ENCODE assay signal across 22 mouse cellular contexts in genomic region chr17:43818390-43818789, GRCm38 (mm10). TPM values are rescaled to one million over a fixed set of nuclear protein-coding genes. Genes with fewer than 3 reads are reported as not detected.
DNase-seq lines count a peak whose midpoint lies in the region; ATAC-seq and TF ChIP-seq lines count a peak whose summit lies in the region.
"Had no signal": no experiment of that assay in that cellular context is flagged by ENCODE, and none has a peak within 500 bp of the region (broad histone marks: within the 10 kb centered on the region; RNA-seq: fewer than 3 reads in every experiment).

No protein-coding gene starts in this region.

- no peaks in the 10 kb centered on the region for H3K4me1 ChIP-seq in hindbrain, postnatal 0 days (ENCODE audit: insufficient read depth, low read length)
- peaks cover 6% of the 10 kb centered on the region; the same call in 1 of the 2 replicates for H3K4me1 ChIP-seq in hindbrain, embryonic 14.5 days (replicated peaks; ENCODE audit: control insufficient read depth, insufficient read depth, low read length)
- H3K4me1 ChIP-seq in lung, embryonic 14.5 days (ENCODE audit: insufficient read depth) = no peaks in the 10 kb centered on the region
- H3K4me1 ChIP-seq: limb, embryonic 10.5 days; lung, embryonic 15.5 days had no signal

- no peaks in the 10 kb centered on the region for H3K9me3 ChIP-seq in hindbrain, postnatal 0 days (ENCODE audit: low read length)
- no peaks in the 10 kb centered on the region for H3K9me3 ChIP-seq in hindbrain, embryonic 14.5 days (ENCODE audit: control insufficient read depth, low read length)
- H3K9me3 ChIP-seq in lung, embryonic 14.5 days (ENCODE audit: low read depth, low read length) = no peaks in the 10 kb centered on the region
- H3K9me3 ChIP-seq: hindbrain, embryonic 10.5 days; limb, embryonic 10.5 days; lung, embryonic 15.5 days; midbrain, embryonic 15.5 days had no signal

- no peaks in the 10 kb centered on the region for H3K36me3 ChIP-seq in hindbrain, postnatal 0 days (ENCODE audit: insufficient read depth, low read length)
- no peaks in the 10 kb centered on the region for H3K36me3 ChIP-seq in hindbrain, embryonic 14.5 days (replicated peaks; ENCODE audit: control insufficient read depth, insufficient read depth)
- H3K36me3 ChIP-seq in lung, embryonic 14.5 days (ENCODE audit: insufficient read depth) = no peaks in the 10 kb centered on the region
- H3K36me3 ChIP-seq: hindbrain, embryonic 10.5 days; limb, embryonic 10.5 days; lung, embryonic 15.5 days; midbrain, embryonic 15.5 days had no signal

- H3K27me3 ChIP-seq in hindbrain, postnatal 0 days (ENCODE audit: insufficient read depth, low read length) = no peaks in the 10 kb centered on the region
- no peaks in the 10 kb centered on the region for H3K27me3 ChIP-seq in hindbrain, embryonic 14.5 days (ENCODE audit: control insufficient read depth, insufficient read depth, low read length)
- H3K27me3 ChIP-seq in lung, embryonic 14.5 days (ENCODE audit: insufficient read depth, low read length) = no peaks in the 10 kb centered on the region
- H3K27me3 ChIP-seq: lung, embryonic 15.5 days; midbrain, embryonic 15.5 days had no signal

- H3K4me2 ChIP-seq in hindbrain, postnatal 0 days (ENCODE audit: low read depth, low read length) = no peak overlapping the region
- no peak overlapping the region for H3K4me2 ChIP-seq in hindbrain, embryonic 14.5 days (replicated peaks)
- H3K4me2 ChIP-seq in lung, embryonic 14.5 days = no peak overlapping the region
- H3K4me2 ChIP-seq: lung, embryonic 15.5 days; midbrain, embryonic 15.5 days had no signal

- TF ChIP-seq CTCF in hindbrain, postnatal 0 days (IDR thresholded peaks at IDR 0.05; ENCODE audit: low read depth) = peak; percentile 22; the same call in 1 of the 2 replicates
- peak; percentile 29; the same call in 1 of the 2 replicates for TF ChIP-seq CTCF in lung, embryonic 14.5 days (IDR thresholded peaks at IDR 0.05; ENCODE audit: low read depth)

- no peak for ATAC-seq in hindbrain, postnatal 0 days
- no peak for ATAC-seq in hindbrain, embryonic 14.5 days (ENCODE audit: low FRiP score)
- no peak for ATAC-seq in lung, embryonic 14.5 days (ENCODE audit: insufficient read depth)
- ATAC-seq: forebrain, embryonic 14.5 days; intestine, postnatal 0 days; midbrain, embryonic 15.5 days had no signal

- H3K27ac ChIP-seq in hindbrain, postnatal 0 days = no peak overlapping the region
- H3K27ac ChIP-seq in hindbrain, embryonic 14.5 days = no peak overlapping the region
- no peak overlapping the region for H3K27ac ChIP-seq in lung, embryonic 14.5 days (ENCODE audit: low read depth)
- H3K27ac ChIP-seq: hindbrain, embryonic 10.5 days; limb, embryonic 10.5 days; lung, embryonic 15.5 days; macrophage; midbrain, embryonic 15.5 days had no signal

- no peak overlapping the region for H3K9ac ChIP-seq in hindbrain, postnatal 0 days (replicated peaks; ENCODE audit: low read length)
- no peak overlapping the region for H3K9ac ChIP-seq in hindbrain, embryonic 14.5 days
- no peak overlapping the region for H3K9ac ChIP-seq in lung, embryonic 14.5 days
- H3K9ac ChIP-seq: lung, embryonic 15.5 days; midbrain, embryonic 15.5 days had no signal

- WGBS in hindbrain, postnatal 0 days = 80% methylated on average over 6 of the region's 6 CpGs
- 82% methylated on average over 6 of the region's 6 CpGs for WGBS in hindbrain, embryonic 14.5 days
- WGBS in lung, embryonic 14.5 days = 76% methylated on average over 6 of the region's 6 CpGs

- DNase-seq in cerebellum, postnatal 14 days = peak; percentile 18 to 19
- no peak for DNase-seq in cerebellum, adult 18-20 months
- no peak for DNase-seq in hindbrain, postnatal 0 days (ENCODE audit: low spot score)
- no peak for DNase-seq in hindbrain, embryonic 14.5 days (ENCODE audit: low spot score)
- no peak for DNase-seq in lung, embryonic 14.5 days
- no peak for DNase-seq in lung, postnatal 10 days
- DNase-seq in R1 (ENCODE audit: low read depth, low spot score) = peak; percentile 59
- DNase-seq in neural tube, embryonic 10.5 days (ENCODE audit: extremely low spot score, low spot score) = no peak
- DNase-seq: adrenal gland, postnatal 14 days; cerebellum, adult 8-10 months; kidney, postnatal 4 days; layer of hippocampus, adult 9-11 months; liver had no signal

- H3K4me3 ChIP-seq in hindbrain, postnatal 0 days (ENCODE audit: low read length) = no peak overlapping the region
- H3K4me3 ChIP-seq in hindbrain, embryonic 14.5 days (replicated peaks; ENCODE audit: low read length) = no peak overlapping the region
- H3K4me3 ChIP-seq in lung, embryonic 14.5 days (ENCODE audit: low read depth, low read length) = no peak overlapping the region
- H3K4me3 ChIP-seq: hindbrain, embryonic 10.5 days; limb, embryonic 10.5 days; lung, embryonic 15.5 days; midbrain, embryonic 15.5 days had no signal

RNA-seq across cellular contexts. Expression of gene Rcan2, which starts 17.2 kb away (rescaled TPM):
- total RNA-seq in hindbrain, postnatal 0 days (2014; rRNA removed) = 124 and 132 TPM in 2 replicates
- 86.4 and 102 TPM in 2 replicates for polyA plus RNA-seq in hindbrain, postnatal 0 days (2015; fragmentation: Nextera tagmentation; extraction: Ambion mirVana)
- polyA plus RNA-seq in hindbrain, embryonic 14.5 days (2014; fragmentation: Nextera tagmentation; extraction: Ambion mirVana) = 118 and 124 TPM in 2 replicates
- 3.7 and 4.2 TPM in 2 replicates for polyA plus RNA-seq in lung, embryonic 14.5 days (2014; fragmentation: Nextera tagmentation; extraction: Ambion mirVana)
- total RNA-seq: granulocyte monocyte progenitor cell, adult 5-6 weeks; neutrophil, adult 5-6 weeks had no signal
- polyA plus RNA-seq: macrophage had no signal

Comparison
In these comparisons a context has a peak if more than half of its experiments do, and no peak if none do; other contexts are left out.
1. DNase-seq: peak in cerebellum, postnatal 14 days (2 of 2) and R1 (single experiment); none in cerebellum, adult 18-20 months (0 of 2), hindbrain, postnatal 0 days (single experiment), hindbrain, embryonic 14.5 days (single experiment), lung, embryonic 14.5 days (single experiment), lung, postnatal 10 days (single experiment) and neural tube, embryonic 10.5 days (single experiment).
2. RNA of gene Rcan2, which starts 17.2 kb away (polyA plus RNA-seq): 118 to 124 TPM in hindbrain, embryonic 14.5 days and 86.4 to 102 TPM in hindbrain, postnatal 0 days; 3.7 to 4.2 TPM in lung, embryonic 14.5 days; every median in the first group is over 10 times any median in the second.